Mouse (Mus musculus) left cerebral cortex, adult 2 months (tissue): ENCODE data around the gene Oxgr1. TPM values are rescaled to one million over a fixed set of nuclear protein-coding genes. Genes with fewer than 3 reads are reported as not detected.
"Not testable (repeated sequence)": the region's sequence is repeated elsewhere in the genome, so short reads cannot be mapped to it uniquely, and the experiment has no call there.

Experiments
- DNase-seq, 2 experiments: peaks; one replicate each; pipeline ENCODE4 v3.0.0; 2021 to 2022; ENCODE audit warnings: low spot score in 2 of 2, mixed read lengths in 1 of 2; ENCODE audit errors: extremely low spot score in 1 of 2
- H3K27ac ChIP-seq: fragments of 200-600 bp; 2 replicates; pipeline ENCODE4 v1.8.1; 2022
- H3K4me3 ChIP-seq: fragments of 200-600 bp; 2 replicates; pipeline ENCODE4 v1.8.1; 2022
- CTCF ChIP-seq: fragments of 200-600 bp; IDR thresholded peaks from 2 replicates; pipeline ENCODE4 v1.8.1; 2022; ENCODE audit warnings: antibody characterized with exemption, mild to moderate bottlenecking, moderate library complexity
- intact Hi-C: fragments of 180-260 bp; cut with DNase I; formaldehyde crosslinking; loops from one replicate; pipeline ENCODE4 v1.15.1; 2025
- total RNA-seq, 2 experiments: library from RNA; stranded (reverse); gene quantifications; 2 replicates each; pipeline ENCODE4 v1.2.3; 2021

The Oxgr1 gene
- total RNA-seq, 2 experiments from 2014 or later, result not detected

DNA sequence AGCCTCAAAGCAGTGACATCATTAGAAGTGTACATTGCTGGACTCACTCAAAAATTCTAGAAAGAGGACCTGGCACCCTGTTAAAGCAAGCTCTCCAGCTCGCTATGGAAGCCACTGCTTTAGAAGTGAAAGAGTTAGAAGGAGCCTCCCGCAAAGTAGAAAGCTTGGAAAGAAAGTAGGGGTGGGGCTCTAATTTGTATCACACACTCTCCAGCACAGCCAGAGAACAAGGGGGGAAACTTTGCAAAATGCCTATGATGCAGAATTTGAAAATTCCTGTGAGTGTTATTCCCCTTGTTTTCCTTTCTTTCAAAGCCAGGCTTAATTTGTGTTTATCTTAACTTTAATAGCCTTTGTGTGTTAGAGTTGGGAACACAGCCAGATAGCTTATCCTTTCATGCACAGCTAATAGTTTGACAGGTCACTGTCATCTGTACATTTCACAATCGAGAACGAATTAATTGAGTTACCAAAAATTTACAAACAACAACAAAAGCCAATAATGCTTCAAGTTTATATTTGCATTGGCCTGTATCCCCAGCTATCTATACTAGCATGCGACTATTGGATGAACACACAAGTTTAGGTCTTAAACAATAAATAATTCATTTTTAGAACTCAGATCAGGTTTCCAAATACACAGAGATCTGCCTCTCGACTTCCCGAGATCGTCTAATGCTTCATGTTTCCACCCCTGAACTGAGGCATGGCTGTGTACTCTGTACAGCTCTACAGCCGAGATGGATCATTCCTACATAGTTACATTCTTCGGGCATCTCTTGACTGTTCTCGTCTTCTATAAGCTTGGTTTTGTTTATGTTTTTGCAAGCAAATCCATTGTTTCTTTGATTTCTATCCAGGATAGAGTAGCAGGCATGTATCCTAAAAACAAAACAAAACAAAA is 32.0 kb downstream of the Oxgr1 start:
- H3K27ac ChIP-seq, result no peak overlapping the region
- intact Hi-C loops, result loop anchor here (5.0 to 10.0 kb wide), 2 partner anchors 155 to 283 kb away; no protein-coding TSS in a partner anchor
- H3K4me3 ChIP-seq, result no peak overlapping the region
- no peak for DNase-seq
- TF ChIP-seq CTCF, result no peak

DNA sequence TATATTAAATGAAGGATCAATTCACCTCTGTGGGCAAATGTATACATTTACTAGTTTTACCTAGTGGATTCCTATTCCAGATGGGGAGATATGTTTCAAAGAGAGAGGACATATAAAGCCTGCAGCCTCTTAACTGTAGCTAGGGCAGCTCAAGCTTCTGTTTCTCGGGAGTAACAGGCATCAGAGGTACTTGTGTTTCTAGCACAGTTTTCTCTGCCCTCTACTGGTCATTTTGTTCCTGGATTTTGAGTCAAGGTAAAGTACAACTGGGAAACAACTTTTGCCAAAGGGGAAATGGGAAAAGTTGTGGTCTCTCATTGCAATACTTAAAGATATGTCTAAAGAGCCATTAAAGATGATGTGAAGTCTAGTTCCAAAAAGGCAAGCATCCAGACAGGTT is 37.1 kb downstream of the Oxgr1 start:
- no peak overlapping the region for H3K27ac ChIP-seq
- intact Hi-C loops, result loop anchor here (5.0 to 10.0 kb wide), 2 partner anchors 150 to 278 kb away; no protein-coding TSS in a partner anchor
- peak; percentile 74 for TF ChIP-seq CTCF
- DNase-seq, result no peak
- H3K4me3 ChIP-seq, result no peak overlapping the region

- Histone ChIP-seq H3K27ac (no peak overlapping the region), H3K4me3 (no peak overlapping the region)
- TF ChIP-seq CTCF, result no peak
- no peak for DNase-seq
- intact Hi-C loops, result loop anchor here (10.0 kb wide), 1 partner anchor 149 kb away; no protein-coding TSS in a partner anchor
Measured at GRCm38 (mm10) chr14:120003661-120004060, 38.6 kb downstream of the Oxgr1 start.

DNA sequence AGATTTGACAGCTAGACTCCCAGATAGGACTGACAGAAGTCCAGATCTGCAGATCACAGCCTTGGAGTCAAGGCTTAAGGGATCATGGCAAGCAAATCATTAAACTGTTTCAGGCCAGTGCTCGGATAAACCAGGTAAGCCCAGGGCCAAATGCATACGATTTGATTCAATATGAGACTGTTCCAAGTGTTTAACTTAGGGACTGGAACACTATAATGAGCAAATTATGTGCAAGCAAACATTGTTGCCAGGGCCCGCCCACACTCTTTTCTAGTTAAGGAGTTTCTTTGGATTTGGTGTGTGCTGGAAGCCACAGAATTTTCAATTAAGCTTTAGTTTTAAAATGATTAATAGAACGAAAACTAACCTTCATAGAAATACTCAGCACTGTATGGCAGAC is 39.6 kb downstream of the Oxgr1 start:
- Histone ChIP-seq H3K4me3 (no peak overlapping the region), H3K27ac (no peak overlapping the region)
- no peak for DNase-seq
- intact Hi-C loops, result loop anchor here (10.0 kb wide), 1 partner anchor 148 kb away; no protein-coding TSS in a partner anchor
- TF ChIP-seq CTCF, result no peak

- Histone ChIP-seq H3K27ac (no peak overlapping the region), H3K4me3 (no peak overlapping the region)
- TF ChIP-seq CTCF, result no peak
- no peak for DNase-seq
- intact Hi-C loops, result no loop called here
Measured at GRCm38 (mm10) chr14:119989651-119990050, 52.6 kb downstream of the Oxgr1 start.

- no peak for DNase-seq
- Histone ChIP-seq H3K27ac (no peak overlapping the region), H3K4me3 (no peak overlapping the region)
- TF ChIP-seq CTCF, result no peak
- intact Hi-C loops, result no loop called here
Measured at GRCm38 (mm10) chr14:119988937-119989645, 53.1 kb downstream of the Oxgr1 start.

- no peak for DNase-seq
- H3K27ac ChIP-seq, result no peak overlapping the region
- intact Hi-C loops, result no loop called here
Measured at GRCm38 (mm10) chr14:119987257-119987656, 55.0 kb downstream of the Oxgr1 start.

DNA sequence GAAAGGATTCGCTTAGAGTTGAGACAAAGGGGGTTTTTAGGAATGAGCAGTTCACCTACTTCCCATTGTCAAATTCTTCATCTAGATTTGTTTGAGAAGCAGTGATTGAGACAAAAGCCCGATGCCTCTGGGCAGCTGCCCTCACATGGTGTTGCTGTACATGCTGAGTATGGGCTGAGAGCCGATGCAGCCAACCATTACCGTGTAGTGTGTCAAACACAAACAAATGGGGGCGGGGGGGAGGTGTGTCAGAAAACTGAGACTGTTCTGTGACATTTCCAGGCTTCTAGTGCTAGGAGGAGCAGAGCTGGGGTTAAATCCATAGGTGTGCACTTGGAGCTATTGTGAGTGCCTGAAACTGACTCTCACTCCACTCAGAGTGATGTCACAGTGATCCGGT is 55.5 kb downstream of the Oxgr1 start:
- no peak for TF ChIP-seq CTCF
- no peak for DNase-seq
- Histone ChIP-seq H3K4me3 (no peak overlapping the region), H3K27ac (no peak overlapping the region)
- intact Hi-C loops, result no loop called here

More at GRCm38 (mm10) chr14:119987257-119987656, 55.0 kb downstream of the Oxgr1 start:
- no peak for TF ChIP-seq CTCF
- H3K4me3 ChIP-seq, result no peak overlapping the region

- H3K4me3 ChIP-seq, intact Hi-C loops, DNase-seq, H3K27ac ChIP-seq: not testable (repeated sequence)
Measured at GRCm38 (mm10) chr14:119986351-119986750, 55.9 kb downstream of the Oxgr1 start.

- no peak for DNase-seq
- intact Hi-C loops, result no loop called here
- no peak overlapping the region for H3K27ac ChIP-seq
Measured at GRCm38 (mm10) chr14:119981314-119981713, 60.9 kb downstream of the Oxgr1 start.

DNA sequence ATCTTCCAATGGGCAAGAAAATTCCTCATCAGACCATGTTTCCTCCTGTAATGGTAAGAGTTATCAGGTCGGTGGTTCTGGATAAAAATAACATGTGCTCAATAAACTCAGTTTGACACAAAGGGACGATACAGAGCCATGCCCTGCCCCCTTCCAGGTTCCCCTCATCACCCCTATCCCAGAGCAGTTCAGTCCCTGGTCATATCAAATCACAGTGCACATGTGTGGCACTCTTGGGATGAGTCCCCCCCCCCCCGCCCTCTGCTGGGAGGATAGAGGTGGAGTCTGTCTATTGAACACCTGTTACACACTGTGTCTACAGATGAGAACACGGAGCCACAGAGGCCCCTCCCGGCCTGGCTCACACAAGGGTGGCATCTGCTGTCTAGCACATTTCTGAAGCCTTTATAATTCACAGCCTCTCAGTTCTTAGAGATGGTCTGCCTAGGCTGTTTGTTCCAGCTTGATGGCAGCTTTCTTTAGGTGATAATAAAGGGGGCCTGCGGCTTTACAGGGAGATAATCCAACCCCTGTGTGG is 61.5 kb downstream of the Oxgr1 start:
- no peak for TF ChIP-seq CTCF
- DNase-seq, result no peak

More at GRCm38 (mm10) chr14:119981314-119981713, 60.9 kb downstream of the Oxgr1 start:
- no peak overlapping the region for H3K4me3 ChIP-seq
- TF ChIP-seq CTCF, result no peak

More for the DNA sequence above, 61.5 kb downstream of the Oxgr1 start:
- no peak overlapping the region for H3K4me3 ChIP-seq
- intact Hi-C loops, result no loop called here
- no peak overlapping the region for H3K27ac ChIP-seq

Other genes with a start within 250 kb of the Oxgr1 start
- gene Mbnl2, start 233.2 kb upstream of the Oxgr1 start, total RNA-seq, result 100 to 1,000 TPM; 248 to 251 TPM